In genomic region chr4:120952163-120952562, GRCm38 (mm10) we compare ENCODE assay signal across 8 mouse cellular contexts. TPM values are rescaled to one million over a fixed set of nuclear protein-coding genes. Genes with fewer than 3 reads are reported as not detected.
DNase-seq lines count a peak whose midpoint lies in the region; ATAC-seq lines count a peak whose summit lies in the region.

No protein-coding gene starts in this region.

- no peak overlapping the region; the same call in 1 of the 2 replicates for H3K27ac ChIP-seq in embryonic facial prominence, embryonic 13.5 days
- H3K27ac ChIP-seq in hindbrain, embryonic 15.5 days (replicated peaks) = peak overlapping the region; percentile 80

- no peaks in the 10 kb centered on the region for H3K9me3 ChIP-seq in embryonic facial prominence, embryonic 13.5 days
- no peaks in the 10 kb centered on the region for H3K9me3 ChIP-seq in hindbrain, embryonic 15.5 days
- H3K9me3 ChIP-seq in megakaryocyte, embryonic 14.5 days = no peaks in the 10 kb centered on the region

- H3K9ac ChIP-seq in embryonic facial prominence, embryonic 13.5 days = peak overlapping the region; percentile 90
- peak overlapping the region; percentile 64 for H3K9ac ChIP-seq in hindbrain, embryonic 15.5 days

- no peak for ATAC-seq in embryonic facial prominence, embryonic 13.5 days (ENCODE audit: insufficient number of reproducible peaks, insufficient read depth, low FRiP score, low TSS enrichment, low read depth)
- ATAC-seq in hindbrain, embryonic 15.5 days (ENCODE audit: low FRiP score, low read depth) = no peak
- ATAC-seq in activated CD4-positive, CD25-positive, alpha-beta regulatory T cell, adult 4 months = no peak

- H3K27me3 ChIP-seq in embryonic facial prominence, embryonic 13.5 days = no peaks in the 10 kb centered on the region
- no peaks in the 10 kb centered on the region for H3K27me3 ChIP-seq in hindbrain, embryonic 15.5 days
- H3K27me3 ChIP-seq in megakaryocyte, embryonic 14.5 days (replicated peaks) = no peaks in the 10 kb centered on the region

- 41% methylated on average over 6 of the region's 6 CpGs for WGBS in embryonic facial prominence, embryonic 13.5 days
- 47% methylated on average over 6 of the region's 6 CpGs for WGBS in hindbrain, embryonic 15.5 days

- H3K4me1 ChIP-seq in embryonic facial prominence, embryonic 13.5 days = peaks cover 4% of the 10 kb centered on the region
- H3K4me1 ChIP-seq in hindbrain, embryonic 15.5 days (replicated peaks) = peaks cover 11% of the 10 kb centered on the region
- H3K4me1 ChIP-seq in megakaryocyte, embryonic 14.5 days = peaks cover 55% of the 10 kb centered on the region

- peaks cover 4% of the 10 kb centered on the region for H3K36me3 ChIP-seq in embryonic facial prominence, embryonic 13.5 days
- no peaks in the 10 kb centered on the region; the same call in 1 of the 2 replicates for H3K36me3 ChIP-seq in hindbrain, embryonic 15.5 days
- H3K36me3 ChIP-seq in megakaryocyte, embryonic 14.5 days (replicated peaks; ENCODE audit: low read length) = peaks cover 18% of the 10 kb centered on the region

- H3K4me3 ChIP-seq in embryonic facial prominence, embryonic 13.5 days = peak overlapping the region; percentile 84
- H3K4me3 ChIP-seq in hindbrain, embryonic 15.5 days = peak overlapping the region; percentile 68
- peak overlapping the region; percentile 98 for H3K4me3 ChIP-seq in megakaryocyte, embryonic 14.5 days (replicated peaks)

- peak overlapping the region; percentile 79 for H3K4me2 ChIP-seq in embryonic facial prominence, embryonic 13.5 days
- H3K4me2 ChIP-seq in hindbrain, embryonic 15.5 days = peak overlapping the region; percentile 65

- DNase-seq in spleen, postnatal 10 days (ENCODE audit: low spot score in 2 of 2) = peak; percentile 30 to 35
- no peak for DNase-seq in spleen, postnatal 14 days (ENCODE audit: low spot score in 2 of 2)
- DNase-seq in cerebellum, postnatal 10 days = no peak
- no peak for DNase-seq in spleen, postnatal 4 days (ENCODE audit: low spot score in 2 of 2)

RNA-seq across cellular contexts. Expression of gene Zfp69, which starts 0.7 kb away (rescaled TPM):
- polyA plus RNA-seq in embryonic facial prominence, embryonic 13.5 days (2015; fragmentation: Nextera tagmentation; extraction: Ambion mirVana) = 10.0 and 10.9 TPM in 2 replicates
- 6.8 and 7.9 TPM in 2 replicates for polyA plus RNA-seq in hindbrain, embryonic 15.5 days (2015; fragmentation: Nextera tagmentation; extraction: Ambion mirVana)
- polyA plus RNA-seq in megakaryocyte, embryonic 14.5 days (2012; ENCODE audit: insufficient read depth, low replicate concordance) = 2.1 and 3.0 TPM in 2 replicates
- 1 to 10 TPM; 1.9 to 2.2 TPM for polyA plus RNA-seq in activated CD4-positive, CD25-positive, alpha-beta regulatory T cell, adult 4 months (2017; shearing (Covaris generic))

RNA-seq across cellular contexts. Expression of gene Exo5, which starts 27.3 kb away (rescaled TPM):
- 33.9 and 35.7 TPM in 2 replicates for polyA plus RNA-seq in embryonic facial prominence, embryonic 13.5 days (2015; fragmentation: Nextera tagmentation; extraction: Ambion mirVana)
- polyA plus RNA-seq in hindbrain, embryonic 15.5 days (2015; fragmentation: Nextera tagmentation; extraction: Ambion mirVana) = 30.2 and 30.7 TPM in 2 replicates
- 4.1 TPM in 1 of 2 replicates, not detected in the other for polyA plus RNA-seq in megakaryocyte, embryonic 14.5 days (2012; ENCODE audit: insufficient read depth, low replicate concordance)
- 10 to 100 TPM; 28.2 to 30.5 TPM for polyA plus RNA-seq in activated CD4-positive, CD25-positive, alpha-beta regulatory T cell, adult 4 months (2017; shearing (Covaris generic))

Comparison
In these comparisons a context has a peak if more than half of its experiments do, and no peak if none do; other contexts are left out.
1. DNase-seq: peak in spleen, postnatal 10 days (2 of 2); none in spleen, postnatal 14 days (0 of 2), cerebellum, postnatal 10 days (0 of 2) and spleen, postnatal 4 days (0 of 2).
2. Peak in every context shown above with its lines, with median percentiles within 50 percentile points of each other: H3K4me3 ChIP-seq.